Mouse (Mus musculus) intestine, embryonic 15.5 days (tissue): ENCODE results near the gene Olfr699. TPM values are rescaled to one million over a fixed set of nuclear protein-coding genes. Genes with fewer than 3 reads are reported as not detected.
"Not testable (repeated sequence)": the region's sequence is repeated elsewhere in the genome, so short reads cannot be mapped to it uniquely, and the experiment has no call there.

Source experiments
- ATAC-seq: fragments of 200-750 bp; cut with Nextera tagmentation; 2 replicates; pipeline ENCODE4 v1.8.0; 2017; ENCODE audit warnings: moderate TSS enrichment, moderate library complexity
- H3K27ac ChIP-seq: fragments of 300-500 bp; sonication (generic); 2 replicates; pipeline ENCODE4 v1.5.1; 2015; ENCODE audit warnings: mild to moderate bottlenecking, inconsistent platforms
- H3K27me3 ChIP-seq: fragments of 300-500 bp; sonication (generic); replicated peaks from 2 replicates; pipeline ENCODE4 v1.6.1; 2015; ENCODE audit warnings: inconsistent platforms
- H3K36me3 ChIP-seq: fragments of 300-500 bp; sonication (generic); 2 replicates; pipeline ENCODE4 v1.6.1; 2015; ENCODE audit warnings: inconsistent platforms
- H3K4me1 ChIP-seq: fragments of 300-500 bp; sonication (generic); replicated peaks from 2 replicates; pipeline ENCODE4 v1.6.1; 2015; ENCODE audit warnings: inconsistent platforms
- H3K4me2 ChIP-seq: fragments of 300-500 bp; sonication (generic); replicated peaks from 2 replicates; pipeline ENCODE4 v1.6.1; 2015; ENCODE audit warnings: mild to moderate bottlenecking, inconsistent platforms
- H3K4me3 ChIP-seq: fragments of 300-500 bp; sonication (generic); replicated peaks from 2 replicates; pipeline ENCODE4 v1.5.1; 2015; ENCODE audit warnings: inconsistent platforms
- H3K9ac ChIP-seq: fragments of 300-500 bp; sonication (generic); 2 replicates; pipeline ENCODE4 v1.6.1; 2015; ENCODE audit warnings: inconsistent platforms
- H3K9me3 ChIP-seq: fragments of 300-500 bp; sonication (generic); 2 replicates; pipeline ENCODE4 v1.6.1; 2016; ENCODE audit warnings: inconsistent platforms
- WGBS: fragments of 180-500 bp; shearing (Covaris S2); methylation state at CpG from one replicate; pipeline ENCODE4 v1.1.7; 2015; 5-methylcytosine and 5-hydroxymethylcytosine counted together
- polyA plus RNA-seq: library from polyadenylated mRNA; unstranded; fragments of >200 nt; fragmentation: Nextera tagmentation; extraction: Ambion mirVana; gene quantifications from 2 replicates; pipeline ENCODE4 v1.2.1, GENCODE M21; 2015

Gene Olfr699
- not detected in 2 replicates for polyA plus RNA-seq

DNA sequence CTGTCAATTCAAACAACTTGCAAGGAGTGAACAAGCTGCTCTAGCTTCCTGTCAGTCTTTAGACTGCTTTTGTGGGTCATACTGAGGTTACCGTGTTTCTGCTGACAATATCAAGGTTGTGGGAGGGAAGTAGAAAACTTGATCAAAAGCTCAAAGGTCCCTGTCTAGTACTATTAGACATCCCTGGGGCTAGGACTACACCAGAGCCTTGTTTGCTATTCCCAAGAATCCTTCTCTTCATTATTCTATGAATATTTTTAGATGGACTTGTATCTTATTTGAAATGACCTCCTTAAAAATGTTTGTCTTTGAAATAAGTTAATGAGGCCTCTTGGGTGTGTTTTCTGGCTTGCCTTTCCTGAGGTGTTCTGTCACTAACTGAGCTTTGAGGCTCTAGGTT is at the start of gene Olfr699:
TSS of gene Olfr699 (minus strand) at position 101 of the 400 bp plus-strand sequence.
- ATAC-seq: no peak
- H3K36me3 ChIP-seq: no peaks in the 10 kb centered on the region
- H3K9me3 ChIP-seq: no peaks in the 10 kb centered on the region
- no peak within 1 kb of the TSS for H3K27ac ChIP-seq
- WGBS: 68% methylated on average over 1 of the region's 1 CpGs
- no peak within 1 kb of the TSS for H3K4me3 ChIP-seq
- no peak within 1 kb of the TSS for H3K4me2 ChIP-seq
- no peak within 1 kb of the TSS for H3K9ac ChIP-seq
- H3K27me3 ChIP-seq: no peaks in the 10 kb centered on the region
- H3K4me1 ChIP-seq: no peaks in the 10 kb centered on the region

DNA sequence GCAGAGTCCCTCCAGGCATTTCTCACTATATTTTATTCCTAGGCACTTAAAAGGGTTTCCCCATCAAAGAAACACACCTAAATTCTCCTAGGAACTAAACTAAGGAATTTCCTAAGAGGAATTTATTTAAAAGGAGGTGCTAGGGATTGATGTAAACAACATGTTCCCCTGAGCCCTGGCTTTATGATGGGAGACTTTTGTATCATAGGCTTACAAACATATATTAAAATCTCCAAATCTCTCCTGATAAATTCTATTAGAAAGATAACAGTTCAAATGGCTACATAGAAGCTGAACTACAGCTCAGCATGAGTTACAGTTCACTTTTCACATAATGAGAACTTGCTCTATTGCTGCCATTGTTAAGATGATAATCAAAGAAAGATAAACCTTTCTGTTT is 40.8 kb upstream of the Olfr699 start, which contains the start of gene Olfr702:
TSS of gene Olfr702 (minus strand) at position 101 of the 400 bp plus-strand sequence.
- H3K4me3 ChIP-seq: no peak within 1 kb of the TSS
- no peak within 1 kb of the TSS for H3K27ac ChIP-seq
- no peak within 1 kb of the TSS for H3K9ac ChIP-seq
- no peak within 1 kb of the TSS for H3K4me2 ChIP-seq
- no peaks in the 10 kb centered on the region for H3K9me3 ChIP-seq
- no peak for ATAC-seq
- H3K4me1 ChIP-seq: no peaks in the 10 kb centered on the region
- no peaks in the 10 kb centered on the region for H3K27me3 ChIP-seq
- H3K36me3 ChIP-seq: no peaks in the 10 kb centered on the region

DNA sequence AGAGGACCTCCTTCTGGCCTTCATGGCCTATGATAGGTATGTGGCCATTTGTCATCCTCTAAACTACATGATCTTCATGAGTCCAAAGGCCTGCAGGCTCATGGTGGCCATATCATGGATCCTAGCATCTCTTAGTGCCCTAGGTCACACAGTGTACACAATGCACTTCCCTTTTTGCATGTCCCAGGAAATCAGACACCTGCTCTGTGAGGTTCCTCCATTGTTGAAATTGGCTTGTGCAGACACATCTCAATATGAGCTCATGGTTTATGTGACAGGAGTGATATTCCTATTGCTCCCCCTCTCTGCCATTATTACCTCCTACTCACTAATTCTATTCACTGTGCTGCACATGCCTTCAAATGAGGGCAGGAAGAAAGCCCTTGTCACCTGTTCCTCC is 25.4 kb upstream of the Olfr699 start:
- Histone ChIP-seq H3K4me2 (no peak overlapping the region), H3K9ac (no peak overlapping the region), H3K4me1 (no peaks in the 10 kb centered on the region), H3K4me3 (no peak overlapping the region), H3K27me3 (no peaks in the 10 kb centered on the region), H3K27ac (no peak overlapping the region), H3K36me3 (no peaks in the 10 kb centered on the region), H3K9me3 (no peaks in the 10 kb centered on the region)
- no peak for ATAC-seq

DNA sequence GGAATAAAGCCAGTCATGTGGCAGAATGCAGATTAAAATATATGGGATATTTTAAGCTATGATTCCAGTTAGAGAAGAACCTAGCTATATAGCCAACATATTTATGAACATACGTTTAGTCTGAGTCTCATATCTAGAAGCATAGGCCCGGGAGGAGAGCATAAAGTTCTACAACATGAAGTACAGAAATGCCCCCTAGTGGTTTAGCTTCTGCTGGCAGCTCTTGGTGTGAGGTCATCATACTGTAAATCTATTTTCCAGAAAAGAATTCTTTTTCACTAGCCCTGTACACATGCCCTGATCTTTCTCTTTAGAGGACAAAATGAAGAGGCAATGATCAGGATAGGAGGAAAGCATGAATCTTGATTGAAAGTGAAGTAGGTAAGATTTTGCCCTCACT is 22.8 kb upstream of the Olfr699 start:
- Histone ChIP-seq H3K27ac (no peak overlapping the region), H3K4me2 (no peak overlapping the region), H3K27me3 (no peaks in the 10 kb centered on the region), H3K36me3 (no peaks in the 10 kb centered on the region), H3K4me1 (no peaks in the 10 kb centered on the region), H3K9me3 (no peaks in the 10 kb centered on the region), H3K9ac (no peak overlapping the region), H3K4me3 (no peak overlapping the region)
- WGBS: 29% methylated on average over 2 of the region's 2 CpGs
- ATAC-seq: no peak

DNA sequence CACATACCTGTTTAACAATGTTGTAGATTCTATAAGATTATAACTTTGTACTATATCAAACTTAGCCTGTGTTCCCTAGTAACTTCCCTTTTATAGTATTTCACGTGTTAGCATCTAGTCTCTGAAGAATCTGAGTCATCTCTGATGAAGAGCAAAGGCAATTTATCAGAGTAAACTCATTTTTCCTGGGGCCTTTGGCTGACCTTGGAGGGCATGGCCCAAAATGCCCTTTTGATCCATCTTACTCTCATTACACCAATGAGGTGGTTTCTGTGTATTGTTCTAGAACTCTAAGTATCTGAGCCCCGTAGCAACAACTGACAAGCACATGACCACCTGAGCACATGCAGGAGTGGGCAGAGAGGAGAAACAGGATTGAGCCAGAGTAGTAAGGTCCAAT is 20.8 kb upstream of the Olfr699 start, which contains the start of gene Olfr701:
TSS of gene Olfr701 (plus strand) at position 301 of the 400 bp plus-strand sequence.
- ATAC-seq: no peak
- Histone ChIP-seq H3K4me1 (no peaks in the 10 kb centered on the region), H3K9ac (no peak within 1 kb of the TSS), H3K36me3 (no peaks in the 10 kb centered on the region), H3K27ac (no peak within 1 kb of the TSS), H3K4me2 (no peak within 1 kb of the TSS), H3K4me3 (no peak within 1 kb of the TSS), H3K9me3 (no peaks in the 10 kb centered on the region), H3K27me3 (no peaks in the 10 kb centered on the region)
- 61% methylated on average over 2 of the region's 2 CpGs for whole genome bisulfite sequencing

DNA sequence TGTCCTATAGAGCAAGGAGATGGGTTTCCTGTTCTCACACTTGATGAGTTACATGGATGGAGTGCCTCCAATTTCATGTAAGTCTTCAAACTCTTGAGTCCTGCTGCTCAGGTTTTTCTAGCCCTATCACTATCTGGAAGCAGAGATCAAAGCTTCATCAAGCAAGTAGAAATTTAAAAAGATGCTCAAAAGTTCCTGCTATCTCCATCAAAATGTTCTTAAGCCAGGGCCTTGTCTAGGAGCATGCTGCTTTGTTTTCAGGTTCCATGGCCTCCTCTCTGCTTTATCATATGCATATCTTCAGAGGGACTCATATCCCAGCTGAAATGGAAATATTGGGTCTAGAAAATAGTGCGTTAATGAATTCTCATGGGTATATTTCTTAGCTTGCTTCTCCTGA is 15.7 kb upstream of the Olfr699 start, which contains the start of gene Olfr700:
TSS of gene Olfr700 (minus strand) at position 101 of the 400 bp plus-strand sequence.
- ATAC-seq: no peak
- Histone ChIP-seq H3K4me3 (no peak within 1 kb of the TSS), H3K36me3 (no peaks in the 10 kb centered on the region), H3K4me2 (no peak within 1 kb of the TSS), H3K27me3 (no peaks in the 10 kb centered on the region), H3K27ac (no peak within 1 kb of the TSS), H3K9me3 (no peaks in the 10 kb centered on the region), H3K4me1 (no peaks in the 10 kb centered on the region), H3K9ac (no peak within 1 kb of the TSS)
- 88% methylated on average over 1 of the region's 1 CpGs for WGBS

DNA sequence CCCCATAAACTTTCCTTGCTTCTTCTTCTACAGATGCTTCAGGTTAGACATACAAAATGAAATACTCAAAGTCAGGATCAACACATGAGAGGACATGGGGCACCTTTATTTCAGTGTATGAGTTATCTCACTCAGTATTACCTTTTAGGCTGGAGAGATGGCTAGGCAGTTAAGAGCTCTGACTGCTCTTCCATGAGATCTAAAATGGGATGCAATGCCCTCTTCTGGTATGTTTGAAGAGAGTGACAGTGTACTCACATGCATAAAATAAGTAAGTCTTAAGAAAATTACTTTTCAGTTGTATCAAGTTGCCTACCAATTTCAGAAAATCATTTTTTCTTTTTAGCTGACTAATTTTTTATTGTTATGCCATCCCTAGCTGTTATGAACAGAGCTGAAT is 4.7 kb downstream of the Olfr699 start:
- Histone ChIP-seq H3K4me2 (no peak overlapping the region), H3K27me3 (no peaks in the 10 kb centered on the region), H3K9me3 (no peaks in the 10 kb centered on the region), H3K27ac (no peak overlapping the region), H3K9ac (no peak overlapping the region), H3K4me3 (no peak overlapping the region), H3K4me1 (no peaks in the 10 kb centered on the region), H3K36me3 (no peaks in the 10 kb centered on the region)
- ATAC-seq: no peak

DNA sequence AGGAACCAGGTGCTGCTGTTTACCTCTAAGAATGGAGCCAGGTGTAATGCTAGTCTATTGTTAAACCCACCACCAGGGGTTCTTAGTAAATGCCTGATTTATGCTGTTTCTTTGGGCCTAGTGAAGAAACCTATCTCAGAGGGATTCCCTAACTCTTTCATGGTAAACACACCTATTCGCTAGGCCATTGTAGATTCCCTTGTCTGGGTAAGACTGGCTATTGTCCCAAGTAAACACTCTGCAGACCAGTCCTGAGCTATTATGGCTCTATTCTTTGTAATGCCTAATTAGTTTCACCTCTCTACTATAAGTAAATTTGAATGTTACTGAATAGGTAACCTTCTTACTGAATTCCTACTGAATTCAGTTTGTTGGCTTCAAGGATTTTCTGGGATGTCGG is 32.0 kb downstream of the Olfr699 start:
- not testable (repeated sequence) for H3K9ac ChIP-seq, H3K4me2 ChIP-seq, H3K4me1 ChIP-seq, ATAC-seq, H3K4me3 ChIP-seq, H3K27ac ChIP-seq, H3K36me3 ChIP-seq, H3K27me3 ChIP-seq, H3K9me3 ChIP-seq
- WGBS: 83% methylated on average over 2 of the region's 2 CpGs

DNA sequence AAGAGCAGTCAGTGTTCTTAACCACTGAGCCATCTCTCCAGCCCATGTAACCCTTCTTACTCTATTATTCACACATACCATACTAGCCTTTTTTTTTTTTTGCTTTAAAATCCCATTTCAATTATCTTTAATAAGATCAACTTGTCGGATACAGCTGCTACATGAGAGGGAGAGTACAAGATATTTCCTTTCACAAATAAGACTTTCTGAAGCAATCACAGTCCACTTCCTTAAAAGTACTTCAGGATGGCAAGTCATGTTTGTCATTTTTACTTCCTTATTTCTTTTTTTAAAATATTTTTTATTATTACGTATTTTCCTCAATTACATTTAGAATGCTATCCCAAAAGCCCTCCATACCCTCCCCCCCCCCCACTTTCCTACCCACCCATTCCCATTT is 34.2 kb downstream of the Olfr699 start:
- H3K27me3 ChIP-seq: no peaks in the 10 kb centered on the region
- WGBS: 87% methylated on average over 2 of the region's 2 CpGs
- no peak overlapping the region for H3K27ac ChIP-seq
- no peak for ATAC-seq
- no peaks in the 10 kb centered on the region for H3K36me3 ChIP-seq
- no peaks in the 10 kb centered on the region for H3K9me3 ChIP-seq
- H3K4me3 ChIP-seq: no peak overlapping the region
- no peaks in the 10 kb centered on the region for H3K4me1 ChIP-seq
- no peak overlapping the region for H3K9ac ChIP-seq
- H3K4me2 ChIP-seq: no peak overlapping the region

DNA sequence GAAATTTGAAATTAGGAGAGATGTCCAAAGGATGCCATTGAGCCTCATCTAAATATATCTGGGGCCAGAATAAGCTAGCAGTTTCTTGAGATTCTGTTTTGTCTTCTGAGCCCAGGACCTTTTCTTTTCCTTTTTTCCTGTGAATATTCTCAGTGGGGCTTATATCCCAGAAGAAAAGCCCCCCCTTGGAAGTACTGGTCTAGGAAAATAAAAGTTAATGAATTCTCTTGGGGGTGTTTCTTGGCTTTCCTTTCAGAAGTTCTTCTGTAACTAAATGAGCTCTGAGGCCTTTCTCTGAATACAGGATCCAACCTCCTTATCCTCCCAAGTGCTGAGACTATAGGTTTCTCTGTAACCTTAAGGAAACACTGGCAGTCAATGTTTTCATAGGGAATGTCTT is 37.7 kb downstream of the Olfr699 start, which contains the start of gene Olfr698:
TSS of gene Olfr698 (minus strand) at position 101 of the 400 bp plus-strand sequence.
- Histone ChIP-seq H3K4me2 (no peak within 1 kb of the TSS), H3K9me3 (no peaks in the 10 kb centered on the region), H3K9ac (no peak within 1 kb of the TSS), H3K27ac (no peak within 1 kb of the TSS), H3K36me3 (no peaks in the 10 kb centered on the region), H3K4me3 (no peak within 1 kb of the TSS), H3K27me3 (no peaks in the 10 kb centered on the region), H3K4me1 (no peaks in the 10 kb centered on the region)
- no peak for ATAC-seq

DNA sequence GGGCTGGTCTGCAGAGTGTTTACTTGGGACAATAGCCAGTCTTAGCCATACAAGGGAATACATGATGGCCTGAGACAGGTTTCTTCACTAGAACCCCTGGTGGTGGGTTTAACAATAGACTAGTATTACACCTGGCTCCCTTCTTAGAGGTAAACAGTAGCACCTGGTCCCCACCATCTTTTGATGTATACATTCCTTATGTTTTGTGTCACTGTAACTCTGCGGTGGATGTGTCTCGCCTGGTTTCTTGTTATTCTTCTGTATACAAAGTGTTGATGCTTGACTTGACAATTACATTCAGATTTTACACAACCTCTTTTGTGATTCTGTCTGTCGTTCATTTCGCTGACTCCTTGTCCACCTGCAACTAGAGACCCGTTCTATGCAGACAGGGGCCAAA is 47.2 kb downstream of the Olfr699 start:
- Histone ChIP-seq H3K9me3 (no peaks in the 10 kb centered on the region), H3K9ac (no peak overlapping the region), H3K4me3 (no peak overlapping the region), H3K4me1 (no peaks in the 10 kb centered on the region), H3K36me3 (no peaks in the 10 kb centered on the region), H3K27me3 (no peaks in the 10 kb centered on the region), H3K27ac (no peak overlapping the region), H3K4me2 (no peak overlapping the region)
- WGBS: 90% methylated on average over 5 of the region's 5 CpGs
- no peak for ATAC-seq

DNA sequence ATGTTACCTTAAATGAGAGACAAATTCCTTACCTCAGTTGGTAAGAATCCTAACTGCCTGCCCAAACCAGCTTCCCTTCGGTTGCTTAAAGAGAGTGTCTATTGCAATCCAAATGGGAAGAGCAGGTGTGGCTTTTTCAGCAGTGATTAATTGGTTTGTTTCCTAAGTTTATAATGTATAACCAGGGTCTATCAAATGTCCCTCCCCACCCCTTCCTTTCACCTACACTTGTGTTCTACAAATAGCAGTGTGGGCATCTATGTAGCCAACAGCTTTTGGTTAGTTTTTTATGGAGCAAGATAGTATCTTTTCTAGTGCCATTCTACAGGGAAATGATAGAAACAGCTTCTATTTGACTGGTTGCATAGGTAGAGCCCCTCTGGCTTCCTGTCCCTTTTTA is 50.7 kb downstream of the Olfr699 start, which contains the start of gene Olfr697:
TSS of gene Olfr697 (minus strand) at position 101 of the 400 bp plus-strand sequence.
- H3K27me3 ChIP-seq: no peaks in the 10 kb centered on the region
- H3K4me1 ChIP-seq: no peaks in the 10 kb centered on the region
- no peak within 1 kb of the TSS for H3K27ac ChIP-seq
- WGBS: 69% methylated on average over 1 of the region's 1 CpGs
- no peak within 1 kb of the TSS for H3K4me2 ChIP-seq
- no peaks in the 10 kb centered on the region for H3K9me3 ChIP-seq
- ATAC-seq: no peak
- H3K4me3 ChIP-seq: no peak within 1 kb of the TSS
- no peak within 1 kb of the TSS for H3K9ac ChIP-seq
- H3K36me3 ChIP-seq: no peaks in the 10 kb centered on the region
